Mouse (Mus musculus): ENCODE measurements around the gene Clcn6.

Clcn6 gene

DNA sequence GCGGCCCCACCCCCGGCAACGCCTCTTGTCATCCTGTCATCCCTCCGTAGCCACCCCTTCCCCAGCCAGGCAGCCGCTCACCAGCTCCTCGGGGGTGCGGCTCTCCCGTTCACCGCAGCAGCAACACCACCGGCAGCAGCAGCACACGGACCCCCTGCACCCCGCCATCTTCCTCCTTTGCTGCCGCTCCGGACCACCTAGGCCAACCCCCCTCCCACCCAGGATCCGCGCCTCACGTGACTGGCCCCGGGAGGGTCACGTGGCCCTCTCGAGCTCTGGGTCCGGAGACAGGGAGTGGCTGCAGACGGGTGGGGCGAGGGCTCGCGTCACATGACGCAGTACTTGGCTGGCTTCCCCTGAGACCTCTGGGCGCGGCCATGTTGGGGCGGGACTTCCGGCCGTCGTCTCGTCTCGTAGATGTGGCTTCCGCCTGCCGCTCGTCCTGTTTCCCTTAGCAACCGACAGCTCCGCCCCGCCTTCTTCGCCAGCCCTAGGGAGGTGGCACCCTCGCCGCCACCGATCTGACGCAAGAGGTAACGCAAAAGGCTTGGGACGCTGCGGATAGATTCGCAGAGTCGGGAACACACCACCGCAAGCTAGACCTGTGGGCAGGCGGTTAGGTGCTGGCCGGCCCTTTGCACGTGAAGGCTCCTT, at the start of gene Clcn6, which contains the start of gene Mthfr:
Gene Clcn6, minus strand, starts transcription at position 222 of the 654 bp plus-strand sequence.
Gene Mthfr, plus strand, starts transcription at position 478 of the 654 bp plus-strand sequence.
- peak; percentile 98 for DNase-seq (ENCODE audit: low spot score)

DNA sequence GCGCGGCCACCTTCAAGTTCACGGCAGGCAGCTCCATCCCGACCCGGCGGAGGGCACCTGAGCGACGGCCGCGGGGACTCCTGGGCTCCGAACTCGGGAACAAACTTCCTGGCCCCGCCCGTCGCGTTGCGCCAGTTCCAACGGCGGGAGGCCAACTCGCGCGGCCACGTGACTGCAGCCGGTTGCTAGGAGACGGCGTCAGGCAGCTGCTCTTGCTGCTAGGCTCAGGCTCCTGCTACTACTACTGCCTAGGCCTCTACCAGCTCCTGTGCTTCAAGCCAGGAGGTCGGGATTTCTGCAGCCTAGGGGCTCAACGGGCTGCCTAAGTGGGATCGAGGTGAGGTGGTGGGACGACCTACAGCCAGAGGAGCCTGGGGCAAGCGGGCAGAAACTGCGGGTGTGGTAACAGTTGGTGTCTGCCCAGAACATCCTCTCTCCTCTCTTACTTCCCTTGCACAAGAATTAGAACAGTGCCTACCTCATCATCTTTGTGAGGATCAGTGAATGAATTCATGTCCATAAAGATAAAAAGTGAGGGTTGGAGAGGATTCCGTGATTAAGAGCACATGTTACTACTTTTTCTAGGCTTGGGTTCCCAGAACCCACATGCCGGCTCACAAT, 49.4 kb upstream of the Clcn6 start, which contains the start of gene Agtrap:
Gene Agtrap, minus strand, starts transcription at position 125 of the 621 bp plus-strand sequence.
- DNase-seq (ENCODE audit: low spot score): peak; percentile 82

- no peak for DNase-seq (ENCODE audit: low spot score)
Observed at GRCm38 (mm10) chr4:148087091-148087906, 48.7 kb upstream of the Clcn6 start.

- DNase-seq (ENCODE audit: low spot score): no peak
Observed at GRCm38 (mm10) chr4:148085907-148086305, 47.3 kb upstream of the Clcn6 start.

DNA sequence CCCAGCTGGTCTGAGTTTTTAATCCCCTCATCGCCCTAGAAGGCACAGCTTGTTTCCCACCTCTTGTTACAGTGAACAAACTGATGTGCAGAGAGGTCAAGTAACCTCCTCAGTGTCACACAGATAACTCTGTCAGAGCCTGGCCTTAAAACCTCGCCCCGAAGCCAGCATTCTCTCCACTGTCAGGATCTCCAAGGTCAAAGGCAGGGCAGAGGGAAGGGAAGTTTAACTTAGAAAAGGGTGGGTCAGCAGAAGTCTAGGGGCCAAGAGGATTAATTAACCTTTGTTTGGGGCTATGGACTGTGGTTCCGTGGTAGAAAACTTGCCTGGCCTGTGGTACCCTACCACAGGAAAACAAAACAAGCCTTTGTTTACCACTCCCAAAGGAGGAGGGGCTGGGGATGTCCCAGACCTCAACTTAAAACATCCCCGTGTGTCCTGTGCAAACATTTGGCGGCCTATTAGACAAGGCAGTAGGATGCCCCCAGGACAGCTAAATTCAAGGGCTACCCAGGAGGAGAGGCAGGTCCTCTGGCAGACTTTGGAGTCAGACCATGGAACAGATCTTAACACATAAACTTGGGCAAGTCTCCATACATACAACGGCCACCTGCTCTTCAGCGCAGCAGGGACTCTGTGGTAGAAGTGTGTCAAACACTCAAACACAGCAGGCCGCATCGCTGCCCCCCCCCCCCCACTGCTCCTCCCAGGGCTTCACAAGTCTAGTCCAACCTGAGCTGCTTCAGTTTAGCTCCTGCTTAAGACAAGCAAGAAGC, 46.7 kb upstream of the Clcn6 start:
- no peak for DNase-seq (ENCODE audit: low spot score)

DNA sequence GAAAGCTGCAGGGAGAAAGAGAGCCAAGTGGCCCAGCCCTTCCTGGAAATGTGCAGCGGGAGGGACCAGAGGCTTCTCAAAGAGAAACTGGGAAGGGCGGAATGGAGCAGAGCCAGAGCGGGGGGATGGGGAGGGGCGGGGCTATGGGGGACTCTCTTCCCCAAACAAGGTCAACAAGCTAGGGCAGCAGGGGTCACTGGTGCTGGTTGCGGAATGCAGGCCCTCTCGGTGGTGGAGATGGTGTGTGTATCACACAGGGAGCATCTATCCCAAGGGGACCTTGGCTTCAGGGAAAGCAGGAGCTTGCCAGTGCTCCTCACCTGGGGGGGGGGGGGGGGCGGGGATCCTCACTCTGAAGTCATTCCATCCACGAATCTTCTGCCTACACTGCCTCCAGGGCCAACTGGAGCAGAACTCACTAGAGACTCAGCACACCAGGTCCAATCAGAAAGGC, 45.7 kb upstream of the Clcn6 start:
- no peak for DNase-seq (ENCODE audit: low spot score)

DNA sequence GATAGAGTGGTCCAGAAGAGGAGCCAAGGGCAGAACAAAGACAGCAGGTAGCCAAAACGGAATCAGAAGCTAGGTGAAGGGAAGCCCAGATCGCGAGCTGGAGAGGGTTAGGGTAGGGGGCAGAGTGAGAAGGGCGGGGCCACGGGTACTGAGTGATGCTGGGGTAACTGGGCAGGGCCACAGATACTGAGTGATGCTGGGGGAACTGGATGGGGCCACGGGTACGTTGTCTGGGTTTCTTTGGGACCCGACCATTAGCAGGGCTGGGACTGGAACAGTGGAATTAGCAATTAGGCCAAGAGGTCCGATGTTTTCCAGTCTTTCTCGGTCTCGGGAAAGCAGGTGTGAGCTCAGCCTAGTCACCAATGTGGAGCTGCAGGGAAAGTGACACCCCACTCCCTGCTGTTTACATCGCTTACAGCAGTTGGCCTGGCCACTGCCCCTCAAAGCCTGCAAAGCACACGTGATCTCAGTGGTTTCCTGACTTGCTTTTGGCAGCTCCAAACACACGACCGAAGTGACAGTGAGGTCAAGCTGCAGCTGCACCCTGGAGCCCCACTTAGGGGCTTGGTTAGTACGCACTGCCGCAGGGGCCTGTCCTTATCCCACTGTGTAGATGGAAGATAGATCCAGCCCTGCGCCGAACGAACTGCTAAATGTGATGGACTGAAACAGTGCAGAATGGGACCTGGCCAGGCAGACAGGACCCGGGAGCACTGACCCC, 44.7 kb upstream of the Clcn6 start:
- DNase-seq (ENCODE audit: low spot score): no peak

- DNase-seq (ENCODE audit: low spot score): no peak
Observed at GRCm38 (mm10) chr4:148082257-148083044, 43.8 kb upstream of the Clcn6 start.

- no peak for DNase-seq (ENCODE audit: low spot score)
Observed at GRCm38 (mm10) chr4:148081201-148081600, 42.6 kb upstream of the Clcn6 start.

DNA sequence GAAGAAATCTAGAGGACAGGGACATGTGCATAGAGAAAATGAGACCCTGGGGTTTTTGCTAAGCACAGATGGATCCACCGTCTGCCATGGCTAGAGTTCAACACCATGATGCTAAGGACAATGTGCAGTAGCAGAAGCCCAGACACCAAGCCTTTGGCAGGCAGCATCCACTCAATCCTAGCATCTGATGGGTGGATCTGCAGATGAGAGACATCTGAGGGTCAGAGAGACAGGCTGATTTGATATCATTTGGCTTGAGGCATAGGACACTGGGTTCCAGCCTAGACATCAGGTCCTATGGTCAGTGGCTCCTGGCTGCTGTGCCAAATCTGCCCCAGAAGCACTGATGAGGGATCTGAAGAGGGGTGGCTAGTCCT, 42.0 kb upstream of the Clcn6 start:
- DNase-seq (ENCODE audit: low spot score): no peak

- DNase-seq (ENCODE audit: low spot score): no peak
Observed at GRCm38 (mm10) chr4:148079944-148080596, 41.4 kb upstream of the Clcn6 start.

DNA sequence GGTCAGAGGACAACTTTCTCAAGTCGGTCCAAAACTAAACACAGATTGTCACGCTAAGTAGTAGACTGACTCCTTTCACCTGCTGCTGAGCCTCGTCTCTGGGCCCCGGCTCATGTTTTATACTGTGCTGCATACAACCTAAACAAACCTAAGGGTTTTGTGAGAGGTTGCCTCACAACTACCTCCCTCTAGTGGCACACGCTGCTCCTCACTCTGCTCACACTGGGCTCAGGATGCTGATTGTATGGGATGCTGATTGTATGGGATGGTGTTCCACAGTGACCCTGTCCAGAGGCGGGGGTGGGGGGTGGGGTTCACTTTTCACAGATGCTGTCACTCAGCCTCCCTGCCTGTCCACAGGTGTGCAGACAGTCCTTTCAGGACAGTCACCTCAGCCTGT, 40.6 kb upstream of the Clcn6 start:
- DNase-seq (ENCODE audit: low spot score): no peak

DNA sequence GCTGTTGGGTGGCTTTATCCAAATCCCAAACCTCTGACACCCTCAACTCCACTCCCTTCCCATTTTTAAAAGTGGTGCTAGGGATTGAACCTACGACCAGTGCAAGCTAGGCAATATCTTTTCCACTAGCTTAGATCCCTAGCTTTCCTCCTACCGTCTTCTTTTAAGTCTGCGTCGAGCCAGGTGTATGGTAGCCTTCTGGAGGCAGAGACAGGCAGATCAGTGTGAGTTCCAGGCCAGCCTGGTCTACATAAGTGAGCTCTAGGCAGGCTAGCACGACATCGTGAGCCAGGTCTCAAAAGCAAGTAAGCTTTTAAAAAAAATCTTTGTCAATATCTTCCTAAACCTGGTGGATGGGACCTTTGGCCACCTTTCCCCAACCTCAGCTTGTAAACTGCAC, 37.3 kb upstream of the Clcn6 start:
- DNase-seq (ENCODE audit: low spot score): no peak

DNA sequence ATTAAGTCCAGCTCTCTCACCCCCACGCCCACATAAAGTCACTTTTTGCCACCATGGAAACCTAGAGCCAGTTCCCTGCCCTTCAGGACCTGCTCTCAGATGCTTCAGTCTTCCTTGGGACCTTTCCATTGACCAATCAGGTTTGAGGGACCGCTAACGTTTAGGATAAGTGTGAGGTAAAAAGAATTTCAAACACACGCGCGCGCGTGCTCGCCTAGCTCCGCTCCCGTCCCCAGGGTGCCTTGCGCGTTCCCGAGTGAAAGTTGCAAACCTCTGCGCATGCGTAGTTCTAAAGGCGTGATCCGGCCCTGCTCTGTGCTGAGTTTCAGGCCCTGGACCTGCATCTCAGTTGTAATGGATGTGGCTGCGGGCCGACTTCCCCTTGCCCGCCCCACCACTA, 36.6 kb upstream of the Clcn6 start:
- no peak for DNase-seq (ENCODE audit: low spot score)

GRCm38 (mm10) chr4:148074521-148075189, 36.0 kb upstream of the Clcn6 start:
- no peak for DNase-seq (ENCODE audit: low spot score)

- no peak for DNase-seq (ENCODE audit: low spot score)
Observed at GRCm38 (mm10) chr4:148071508-148071907, 32.9 kb upstream of the Clcn6 start.

DNA sequence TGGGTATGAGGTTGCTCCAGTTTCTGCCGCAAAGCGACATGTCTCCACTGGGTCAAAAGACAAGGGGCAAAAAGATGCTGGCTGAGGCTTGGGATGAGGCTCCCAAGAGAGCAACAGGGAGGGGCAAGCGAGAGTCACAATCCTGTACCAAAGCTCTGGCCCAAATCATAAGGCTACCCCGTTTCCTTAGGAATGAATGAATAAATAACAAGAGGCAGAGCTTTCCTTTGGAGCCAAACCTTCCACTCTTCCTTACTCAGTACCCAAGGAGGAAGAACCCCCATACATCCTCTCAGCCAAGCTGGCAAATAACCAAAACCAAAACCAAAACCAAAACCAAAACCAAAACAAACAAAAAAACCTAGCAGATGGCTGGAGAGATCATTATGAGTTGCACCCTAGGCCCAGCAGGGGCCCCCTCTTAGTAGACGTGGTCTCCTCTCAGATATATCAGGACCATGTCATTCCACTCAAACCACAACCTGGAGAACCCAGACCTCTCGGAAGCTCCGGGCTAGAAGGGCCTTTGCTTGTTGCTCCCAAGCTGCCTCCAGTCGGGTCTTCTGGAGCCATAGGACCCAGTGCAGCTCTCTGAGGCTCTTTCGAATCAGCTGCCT, 31.1 kb upstream of the Clcn6 start:
- DNase-seq (ENCODE audit: low spot score): no peak

GRCm38 (mm10) chr4:148067346-148067745, 28.7 kb upstream of the Clcn6 start:
- DNase-seq (ENCODE audit: low spot score): no peak

DNA sequence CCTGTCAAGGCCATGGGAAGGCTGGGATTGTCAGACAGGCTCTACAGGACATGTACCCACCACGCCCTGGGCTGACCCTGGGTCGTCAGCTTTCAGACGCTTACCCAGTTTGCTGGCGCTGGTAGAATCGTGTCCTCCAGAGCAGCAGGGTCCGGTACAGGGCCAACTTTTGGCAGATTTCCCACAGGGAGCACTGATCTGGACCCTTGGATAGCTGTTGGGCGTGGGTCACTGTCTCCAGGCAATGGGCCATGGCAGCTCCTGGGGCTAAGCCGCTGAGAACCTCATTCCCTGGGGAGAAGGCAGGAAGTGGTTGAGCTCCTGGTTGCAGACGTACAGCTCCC, 27.8 kb upstream of the Clcn6 start:
- no peak for DNase-seq (ENCODE audit: low spot score)
